Mouse (Mus musculus) brain, embryonic 18.5 days (tissue): ENCODE data around the gene Sft2d1.

Experiments
- DNase-seq: peaks from one replicate; pipeline ENCODE4 v3.0.0-alpha.2; 2012; ENCODE audit warnings: low read depth, low spot score

The Sft2d1 gene

DNA sequence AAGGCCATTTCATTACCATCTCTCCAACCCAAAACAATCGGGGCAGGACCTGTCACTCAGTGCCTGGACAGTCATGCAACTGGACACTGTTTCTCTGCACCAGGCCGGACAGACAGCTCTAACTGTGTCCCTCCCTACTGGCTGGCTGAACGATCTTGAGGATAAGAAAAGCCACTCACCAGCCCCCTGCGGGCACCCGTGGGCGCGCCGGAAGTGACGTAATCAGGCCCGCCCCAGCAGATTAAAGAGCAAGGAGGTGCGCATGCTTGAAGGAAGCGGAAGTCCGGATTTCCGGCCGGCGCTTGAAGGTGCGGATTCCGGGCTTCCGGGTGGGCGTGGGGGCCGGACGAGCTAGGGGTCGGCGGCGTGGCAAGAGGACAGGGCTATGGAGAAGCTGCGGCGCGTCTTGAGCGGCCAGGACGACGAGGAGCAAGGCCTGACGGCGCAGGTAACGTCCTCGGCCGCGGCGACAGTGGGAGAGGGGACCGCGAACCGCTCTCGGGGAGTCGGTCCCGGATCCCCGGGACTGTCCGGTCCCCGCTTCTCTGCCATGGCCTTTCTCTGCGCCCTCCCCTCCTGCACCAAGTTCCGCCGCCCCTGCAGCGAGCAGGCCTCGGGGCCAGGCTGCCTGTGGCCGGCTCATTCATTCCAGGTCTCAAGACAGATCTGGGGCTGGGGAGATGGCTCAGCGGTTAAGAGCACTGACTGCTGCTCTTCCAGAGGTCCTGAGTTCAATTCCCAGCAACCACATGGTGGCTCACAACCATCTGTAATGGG is at the start of gene Sft2d1:
TSS of gene Sft2d1 (plus strand) at position 265 of the 777 bp plus-strand sequence.
- DNase-seq: peak; percentile 90

GRCm38 (mm10) chr17:8264638-8265037 is 46.3 kb upstream of the Sft2d1 start:
- DNase-seq: peak; percentile 64

GRCm38 (mm10) chr17:8272054-8272749 is 38.7 kb upstream of the Sft2d1 start:
- DNase-seq: no peak

DNA sequence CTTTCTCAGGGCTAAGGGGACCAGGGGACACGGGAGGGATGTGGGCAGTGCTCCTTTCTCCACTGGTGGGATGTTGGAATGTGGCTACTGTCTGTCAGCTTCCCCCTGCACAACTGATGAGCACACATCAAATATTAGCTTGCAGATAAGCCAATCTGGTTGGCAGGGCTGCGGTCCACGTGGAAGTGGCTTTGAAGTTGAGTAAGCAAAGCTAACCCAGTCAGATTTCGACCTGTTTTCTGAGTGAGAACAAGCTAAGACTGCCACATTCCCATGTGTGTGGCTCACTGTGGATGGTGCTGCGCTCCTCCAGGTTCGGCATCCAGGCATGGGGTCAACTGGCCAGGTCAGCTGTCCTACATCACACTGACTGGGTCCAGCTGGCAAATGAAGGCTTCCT is 38.0 kb upstream of the Sft2d1 start:
- DNase-seq: no peak

DNA sequence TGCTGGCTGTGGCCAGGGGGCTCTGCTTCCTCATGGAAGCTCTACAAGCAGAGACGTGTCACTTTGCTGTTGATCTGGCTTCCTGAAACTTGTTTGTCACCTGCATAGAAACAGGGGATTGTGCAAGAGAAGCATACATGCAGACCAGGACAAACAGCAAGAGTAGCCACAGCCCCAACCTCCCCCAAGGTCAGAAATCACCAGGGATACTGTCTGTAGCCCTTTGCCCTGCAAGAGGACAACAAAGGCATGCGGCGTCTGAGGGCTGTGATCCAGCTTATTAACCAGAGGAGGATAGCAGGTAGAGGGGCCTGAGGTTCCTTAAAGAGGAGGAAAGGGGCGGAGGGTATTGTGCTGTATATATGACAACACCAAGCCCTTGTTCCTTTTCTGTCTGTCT is 34.8 kb upstream of the Sft2d1 start:
- no peak for DNase-seq

- no peak for DNase-seq
Observed at GRCm38 (mm10) chr17:8276680-8277079, 34.2 kb upstream of the Sft2d1 start.

- DNase-seq: no peak
Observed at GRCm38 (mm10) chr17:8277266-8277665, 33.6 kb upstream of the Sft2d1 start.

DNA sequence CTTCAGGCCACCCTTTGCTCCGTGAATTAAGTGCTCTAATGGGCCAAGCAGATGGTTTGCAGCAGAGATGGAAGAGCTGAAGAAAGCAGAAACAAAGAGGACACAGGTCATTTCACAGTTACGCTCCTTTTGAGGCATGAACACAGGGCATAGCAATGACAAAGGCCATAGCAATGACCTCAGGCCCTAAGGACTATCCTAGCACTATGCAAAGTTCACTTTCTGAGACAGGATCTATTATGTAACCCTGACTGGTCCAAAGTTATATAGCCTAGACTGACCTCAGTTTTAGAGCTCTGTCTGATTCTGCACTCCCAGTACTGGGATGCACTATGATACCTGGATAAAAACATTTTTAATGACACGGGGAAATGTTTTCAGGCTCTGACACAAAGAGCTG is 32.5 kb upstream of the Sft2d1 start:
- no peak for DNase-seq

GRCm38 (mm10) chr17:8282821-8283525 is 27.9 kb upstream of the Sft2d1 start, which contains the start of gene Mpc1:
Gene Mpc1, plus strand, starts transcription at chr17:8282904.
- DNase-seq: peak; percentile 26

- DNase-seq: peak; percentile 87
Observed at GRCm38 (mm10) chr17:8283526-8284253, 27.2 kb upstream of the Sft2d1 start.

DNA sequence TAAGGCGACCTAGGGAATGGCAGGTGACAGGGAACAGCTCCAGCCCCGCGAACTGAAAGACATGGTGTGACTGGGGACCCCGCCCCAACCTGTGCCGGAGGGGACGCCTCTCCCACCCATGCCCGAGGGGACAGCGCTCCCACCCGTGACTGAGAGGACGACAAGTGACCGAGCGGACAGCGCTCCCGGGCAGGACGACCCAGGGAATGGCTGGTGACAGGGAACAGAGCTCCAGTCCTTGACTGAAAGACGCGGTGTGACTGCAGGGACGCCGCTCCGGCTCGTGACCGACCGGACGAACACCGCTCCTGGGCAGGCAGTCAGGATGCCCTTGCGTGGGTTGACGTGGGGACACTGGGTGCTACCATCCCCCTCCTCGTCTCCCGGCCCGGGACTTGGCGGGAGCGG is 26.6 kb upstream of the Sft2d1 start:
- no peak for DNase-seq

GRCm38 (mm10) chr17:8285056-8285455 is 25.8 kb upstream of the Sft2d1 start:
- no peak for DNase-seq

- DNase-seq: no peak
Observed at GRCm38 (mm10) chr17:8286987-8287386, 23.9 kb upstream of the Sft2d1 start.

GRCm38 (mm10) chr17:8289993-8290679 is 20.8 kb upstream of the Sft2d1 start:
- DNase-seq: no peak

DNA sequence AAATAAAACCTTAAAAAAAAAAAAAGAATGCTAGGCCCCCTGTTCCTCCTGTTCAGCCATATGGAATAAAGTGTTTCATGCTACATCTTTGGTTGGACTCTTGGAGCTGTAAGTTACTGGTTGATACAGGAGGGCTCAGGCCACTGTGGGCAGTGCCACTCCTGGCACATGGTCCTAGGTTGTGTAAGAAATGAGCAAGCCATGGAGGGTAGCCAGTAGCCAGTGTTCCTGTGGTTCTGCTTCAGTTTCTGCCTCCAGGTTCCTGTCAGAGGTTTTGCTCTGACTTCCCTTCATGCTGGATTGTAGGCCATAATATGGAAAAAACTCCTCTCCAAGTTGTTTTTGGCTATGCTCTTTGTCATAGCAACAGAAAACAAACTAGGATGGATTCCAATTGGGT is 20.2 kb upstream of the Sft2d1 start:
- DNase-seq: no peak

GRCm38 (mm10) chr17:8295825-8296224 is 15.1 kb upstream of the Sft2d1 start:
- DNase-seq: no peak

DNA sequence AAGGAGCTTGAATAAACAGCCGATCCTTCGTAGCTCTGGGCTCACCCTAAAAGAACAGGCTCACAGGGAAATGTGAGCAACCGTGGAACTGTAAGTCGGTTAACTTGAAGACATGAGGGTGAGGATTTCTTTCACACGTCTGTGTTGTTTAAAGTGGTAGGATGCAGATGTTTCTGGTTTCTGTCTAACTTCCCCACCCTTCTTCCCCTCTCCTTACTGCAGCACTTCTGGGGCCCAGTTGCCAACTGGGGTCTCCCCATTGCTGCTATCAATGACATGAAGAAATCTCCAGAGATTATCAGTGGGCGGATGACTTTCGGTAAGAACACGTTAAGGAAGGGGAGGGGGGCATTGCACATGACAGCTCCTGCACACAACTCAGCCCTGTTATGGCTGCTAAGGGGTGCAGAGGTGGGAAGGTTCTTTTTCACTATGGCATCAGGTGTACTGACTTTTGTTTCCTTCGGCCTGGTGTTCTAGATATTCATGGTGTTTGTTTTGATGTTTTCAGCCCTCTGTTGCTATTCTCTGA is 14.5 kb upstream of the Sft2d1 start:
- no peak for DNase-seq

- no peak for DNase-seq
Observed at GRCm38 (mm10) chr17:8297746-8298145, 13.2 kb upstream of the Sft2d1 start.

- no peak for DNase-seq
Observed at GRCm38 (mm10) chr17:8298281-8298680, 12.6 kb upstream of the Sft2d1 start.

GRCm38 (mm10) chr17:8299524-8299923 is 11.4 kb upstream of the Sft2d1 start:
- DNase-seq: no peak

- DNase-seq: no peak
Observed at GRCm38 (mm10) chr17:8301515-8301914, 9.4 kb upstream of the Sft2d1 start.
